Mouse (Mus musculus) erythroblast, embryonic 14.5 days (primary cell): ENCODE measurements around the gene Pecam1.

Source experiments
- GATA1 ChIP-seq: IDR thresholded peaks from 2 replicates; pipeline ENCODE4 v1.6.1; 2012; ENCODE audit warnings: low read length, inconsistent platforms, mixed read lengths
- TAL1 ChIP-seq: IDR thresholded peaks from 3 replicates; pipeline ENCODE4 v1.6.1; 2012; ENCODE audit warnings: low read length, inconsistent platforms, mixed read lengths

DNA sequence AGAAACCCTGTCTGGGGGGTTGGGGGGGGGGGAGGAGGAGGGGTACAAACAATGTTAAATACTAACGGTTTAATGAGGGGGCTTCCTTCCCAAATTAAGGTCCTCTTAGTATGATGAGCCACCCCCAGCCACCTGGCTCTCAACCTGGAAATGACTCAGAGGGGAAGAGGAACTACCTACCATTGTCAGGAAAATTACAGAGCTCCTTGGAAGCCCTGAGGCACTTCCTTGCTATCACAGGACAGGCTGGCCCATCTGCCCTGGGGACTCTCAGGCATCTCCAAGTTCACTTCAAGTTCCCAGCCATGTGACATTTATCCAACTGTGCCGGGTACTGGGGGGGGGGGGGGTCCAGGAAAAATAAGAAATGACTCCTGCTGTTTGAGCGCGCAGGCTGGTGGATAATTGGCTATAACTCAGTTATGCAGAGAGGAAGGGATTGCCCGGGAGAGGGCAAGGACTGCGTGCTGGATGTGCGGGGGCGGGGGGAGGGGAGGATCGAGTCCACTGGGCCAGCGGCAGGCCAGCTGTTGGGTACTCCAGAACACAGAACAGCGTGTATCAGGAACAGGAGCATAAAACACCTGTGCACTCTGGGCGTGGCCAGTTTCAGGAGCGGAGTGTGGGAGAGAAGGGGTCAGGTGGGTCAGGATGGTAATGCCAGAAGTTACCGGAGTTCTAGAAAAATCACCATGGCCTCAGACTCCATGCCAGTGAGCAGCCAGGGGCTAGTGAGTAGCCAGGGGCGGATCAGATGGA lies 41.0 kb downstream of the Pecam1 start:
- TF ChIP-seq TAL1 (no peak), GATA1 (no peak)
